Mouse (Mus musculus): ENCODE data around the gene Kif2c.
A peak's percentile ranks its signal among the peaks of the same experiment; 100 is the strongest.

Kif2c gene

DNA sequence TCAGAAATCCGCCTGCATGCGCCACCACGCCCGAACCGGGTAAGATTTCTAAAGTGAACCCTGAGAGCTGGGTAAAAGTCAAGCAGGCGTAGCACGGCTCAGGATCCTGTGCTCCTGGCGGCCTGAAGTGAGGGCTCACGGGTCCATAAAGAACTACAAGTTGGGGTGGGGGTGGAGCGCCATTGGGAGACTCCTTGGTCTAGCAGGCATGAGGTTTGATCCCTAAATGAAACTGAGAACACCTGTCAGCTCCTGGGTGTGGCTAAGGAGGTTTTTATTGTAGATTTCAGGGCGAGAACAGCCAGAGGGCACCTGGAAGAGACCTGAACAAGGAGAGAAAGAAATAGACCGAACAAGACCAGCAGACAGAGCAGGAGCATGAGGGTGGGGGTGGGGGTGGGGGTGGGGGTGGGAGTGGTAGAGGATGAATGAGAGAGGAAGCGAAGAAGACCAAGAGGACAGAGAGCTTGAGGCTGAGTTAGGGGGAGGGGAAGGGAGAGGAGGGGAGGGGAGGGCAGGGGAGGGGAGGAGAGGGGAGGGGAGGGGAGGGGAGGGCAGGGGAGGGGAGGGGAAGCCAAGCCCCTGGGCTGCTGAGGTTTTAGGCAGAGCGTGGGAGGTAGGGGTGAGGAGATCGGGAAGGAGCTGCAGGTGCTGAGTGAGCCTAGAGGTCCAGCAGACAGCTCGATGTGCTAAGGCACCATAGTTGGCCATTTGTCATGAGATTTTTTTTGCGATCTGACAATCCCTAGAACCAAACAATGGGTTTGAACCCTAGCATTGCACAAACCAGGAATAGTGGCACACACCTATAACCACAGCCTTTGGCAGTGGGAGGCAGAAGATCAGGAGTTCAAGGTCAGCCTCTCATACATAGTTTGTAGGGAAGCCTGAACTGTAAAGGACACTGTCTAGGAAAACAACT lies 43.9 kb downstream of the Kif2c start:
- no peak for DNase-seq (ENCODE audit: low spot score in 2 of 2)

DNA sequence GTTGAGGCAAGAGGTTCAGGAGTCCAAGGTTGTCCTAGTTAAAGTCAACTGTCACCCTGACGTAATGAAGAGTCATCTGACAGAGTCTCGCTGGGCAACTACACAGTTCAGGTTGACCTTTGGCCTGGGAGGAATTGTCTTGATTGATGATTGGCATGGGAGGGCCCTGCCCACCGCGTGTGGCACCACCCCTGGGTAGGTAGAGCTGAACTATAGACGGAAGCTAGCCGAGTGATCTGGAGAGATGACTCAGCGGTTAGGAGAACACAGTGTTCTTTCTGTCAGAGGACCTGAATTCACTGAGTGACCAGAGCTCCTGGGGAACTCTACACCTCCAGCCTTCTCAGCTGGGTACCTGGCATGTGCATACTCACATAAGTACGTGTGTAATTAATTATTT lies 46.4 kb downstream of the Kif2c start:
- DNase-seq (ENCODE audit: low spot score in 2 of 2) = no peak

DNA sequence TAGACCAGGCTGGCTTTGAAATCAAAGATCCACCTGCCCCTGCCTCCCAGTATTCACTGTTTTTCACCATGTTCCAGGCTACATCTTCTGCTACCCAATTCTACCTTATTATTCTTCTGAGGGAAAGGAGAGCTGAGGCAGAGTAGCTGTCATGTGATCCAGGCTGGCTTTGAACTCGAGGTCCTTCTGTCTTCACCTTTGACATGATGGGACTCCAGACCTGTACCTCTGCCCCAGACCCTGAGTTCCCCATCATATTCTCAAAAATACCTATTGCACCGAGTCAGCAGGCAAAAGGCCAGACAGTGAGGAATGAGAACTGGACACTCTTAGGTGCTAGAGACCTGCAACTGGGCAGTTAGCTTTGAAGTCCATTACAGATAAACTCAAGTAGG lies 47.8 kb downstream of the Kif2c start:
- DNase-seq (ENCODE audit: low spot score in 2 of 2) = no peak

DNA sequence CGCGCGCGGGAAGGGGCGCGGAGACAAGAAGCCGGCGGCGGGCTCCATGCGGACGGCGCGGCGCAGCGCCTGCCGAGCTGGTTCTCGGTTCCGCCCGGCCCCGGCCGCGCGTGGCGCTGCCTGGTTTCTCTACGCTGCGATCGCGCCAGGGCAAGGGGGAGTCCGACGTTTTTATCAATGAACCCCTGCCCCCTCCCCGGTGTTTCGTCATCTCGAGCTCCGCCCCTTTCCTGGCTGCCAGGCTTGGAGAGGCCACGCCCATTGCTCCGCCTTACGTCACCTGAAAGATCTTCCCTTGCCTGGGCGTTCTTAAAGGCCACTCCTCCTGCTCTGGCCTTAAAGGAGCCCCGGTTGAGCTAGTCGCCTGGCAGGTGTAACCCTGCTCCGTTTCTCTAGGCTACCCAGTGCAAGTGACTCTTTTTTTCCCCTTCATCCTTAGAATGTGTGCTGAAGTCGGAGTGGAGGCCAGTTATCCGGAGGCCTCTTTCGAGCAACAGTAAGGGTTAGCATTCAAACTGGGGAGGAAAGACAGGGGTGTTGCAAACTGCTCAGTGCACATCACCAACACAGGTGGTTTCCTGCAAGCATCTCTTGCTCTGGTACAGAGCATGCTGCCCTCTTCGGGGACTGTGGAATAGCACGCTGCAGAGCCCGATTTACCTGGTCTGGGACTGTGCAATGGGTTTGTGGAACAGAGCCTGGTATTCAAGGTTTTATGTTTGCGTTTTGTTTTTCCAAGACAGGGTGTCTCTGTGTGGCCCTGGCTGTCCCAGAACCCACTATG lies 48.4 kb downstream of the Kif2c start, which contains the start of gene Plk3:
Plk3 (minus strand) TSS at position 147 of the 784 bp plus-strand sequence.
- DNase-seq (ENCODE audit: low spot score in 2 of 2) = peak; percentile 92 to 95

DNA sequence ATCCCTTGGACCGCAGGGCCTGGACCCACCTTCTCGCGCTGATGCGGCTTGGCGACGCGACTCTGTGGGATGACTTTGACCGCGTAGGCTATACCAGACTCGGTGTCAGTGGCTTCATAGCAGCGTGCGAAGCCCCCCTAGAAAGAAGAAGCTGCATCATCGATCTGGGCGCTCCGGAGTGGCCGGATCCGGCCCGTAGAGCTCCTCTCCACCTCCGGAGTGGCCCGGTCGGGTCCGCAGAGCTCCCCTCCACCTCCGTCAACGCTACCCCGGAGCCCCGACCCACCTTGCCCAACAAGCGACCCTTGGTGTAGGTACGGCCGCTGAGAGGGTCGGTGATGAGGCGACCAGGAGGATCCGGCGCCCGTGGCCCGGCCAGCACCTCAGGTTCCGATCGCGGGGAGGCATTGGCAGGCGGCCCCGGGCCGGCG lies 49.1 kb downstream of the Kif2c start:
- DNase-seq (ENCODE audit: low spot score in 2 of 2) = no peak

DNA sequence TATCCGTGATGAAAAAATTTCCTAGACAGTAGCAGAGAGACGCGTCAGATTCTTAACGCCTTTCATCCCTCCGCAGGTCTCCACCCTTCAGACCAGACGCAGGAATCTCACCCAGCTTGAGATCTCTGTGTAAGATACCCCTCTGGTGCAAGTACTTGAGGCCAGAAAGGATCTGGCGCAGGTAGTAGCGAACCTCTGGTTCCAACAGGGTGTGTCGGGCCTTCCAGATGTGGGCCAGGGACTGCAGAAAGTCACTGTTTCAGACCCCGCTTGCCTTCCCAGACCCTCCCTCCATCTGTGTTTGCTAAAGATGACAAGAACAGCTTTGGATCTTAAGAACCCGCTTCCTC lies 49.7 kb downstream of the Kif2c start:
- DNase-seq (ENCODE audit: low spot score in 2 of 2) = no peak

DNA sequence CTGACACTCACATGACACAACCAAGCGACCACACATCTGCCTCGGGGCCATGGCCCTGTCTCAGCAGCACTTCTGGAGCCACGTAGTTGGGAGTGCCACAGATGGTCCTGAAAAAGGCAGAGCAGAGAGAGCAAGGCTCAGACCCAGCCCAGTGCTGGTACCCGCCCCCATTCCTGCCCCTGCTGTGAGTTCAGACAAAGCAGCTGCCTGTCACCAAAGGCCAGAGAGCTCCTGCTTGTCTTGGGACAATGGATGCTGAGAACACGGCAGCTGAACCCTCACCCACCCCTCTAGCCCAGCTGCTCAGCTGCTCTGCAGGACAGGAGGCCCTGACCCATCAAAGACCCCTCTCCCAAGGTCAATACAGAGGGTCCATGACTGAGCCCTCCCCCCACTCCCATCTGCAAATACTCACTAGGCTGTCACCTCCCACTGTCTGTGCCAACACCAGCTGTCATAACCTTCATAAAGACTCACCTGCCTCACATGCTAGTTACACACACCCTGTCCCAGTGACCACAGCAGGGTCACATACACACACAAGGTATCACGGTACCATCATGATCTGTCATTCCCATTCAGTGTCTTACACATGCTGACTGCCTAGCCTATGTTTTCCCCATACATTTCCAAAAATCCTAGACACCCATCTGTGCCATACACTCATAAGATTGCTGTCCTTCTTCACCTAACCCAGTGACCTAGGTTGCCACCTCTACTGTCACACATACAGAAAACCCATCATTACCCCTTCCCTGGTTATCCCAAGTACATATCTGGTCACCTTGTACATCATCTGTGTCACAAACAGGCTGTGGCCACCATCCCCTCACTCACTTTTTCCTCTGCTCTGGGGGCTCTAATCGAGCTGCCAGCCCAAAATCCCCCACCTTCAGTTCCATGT lies 50.3 kb downstream of the Kif2c start:
- no peak for DNase-seq (ENCODE audit: low spot score in 2 of 2)

DNA sequence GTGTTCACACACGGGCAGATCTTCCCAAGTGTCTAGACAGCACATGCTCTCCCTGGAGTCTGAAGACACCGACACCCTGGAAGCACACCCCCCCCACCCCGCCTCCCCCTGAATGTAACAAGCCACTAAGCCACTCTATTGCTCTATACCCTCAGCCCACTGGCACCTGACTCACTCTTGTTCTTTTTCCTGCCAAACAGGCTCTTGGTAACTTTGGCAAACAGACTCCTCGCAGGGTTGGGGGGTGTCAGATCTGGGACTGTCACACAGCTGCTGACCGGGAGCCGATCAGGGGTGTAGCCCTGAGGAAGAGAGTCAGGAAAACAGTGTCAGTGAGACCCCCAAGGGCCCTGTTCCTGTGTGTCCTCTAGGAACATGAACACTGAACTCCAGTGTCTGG lies 51.2 kb downstream of the Kif2c start:
- no peak for DNase-seq (ENCODE audit: low spot score in 2 of 2)

DNA sequence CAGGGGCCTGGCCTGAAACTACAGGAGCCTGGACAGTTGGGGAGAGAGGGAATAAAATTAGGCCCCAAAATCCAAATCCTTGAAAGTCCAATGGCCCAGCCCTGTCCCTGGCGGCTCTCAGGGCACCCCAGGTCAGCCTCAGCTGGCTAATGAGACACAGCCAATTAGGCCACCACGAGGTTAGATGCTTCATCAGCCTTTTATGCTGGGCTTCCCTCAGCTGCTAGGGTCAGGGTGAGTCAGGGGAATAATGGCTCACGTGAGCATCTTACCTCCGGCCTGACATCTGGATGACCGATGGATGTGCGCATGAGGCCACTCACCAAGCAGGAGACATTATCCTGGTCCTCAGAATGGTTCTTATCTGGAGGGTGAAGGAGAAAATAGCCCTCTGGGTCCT lies 51.6 kb downstream of the Kif2c start:
- DNase-seq (ENCODE audit: low spot score in 2 of 2) = no peak

DNA sequence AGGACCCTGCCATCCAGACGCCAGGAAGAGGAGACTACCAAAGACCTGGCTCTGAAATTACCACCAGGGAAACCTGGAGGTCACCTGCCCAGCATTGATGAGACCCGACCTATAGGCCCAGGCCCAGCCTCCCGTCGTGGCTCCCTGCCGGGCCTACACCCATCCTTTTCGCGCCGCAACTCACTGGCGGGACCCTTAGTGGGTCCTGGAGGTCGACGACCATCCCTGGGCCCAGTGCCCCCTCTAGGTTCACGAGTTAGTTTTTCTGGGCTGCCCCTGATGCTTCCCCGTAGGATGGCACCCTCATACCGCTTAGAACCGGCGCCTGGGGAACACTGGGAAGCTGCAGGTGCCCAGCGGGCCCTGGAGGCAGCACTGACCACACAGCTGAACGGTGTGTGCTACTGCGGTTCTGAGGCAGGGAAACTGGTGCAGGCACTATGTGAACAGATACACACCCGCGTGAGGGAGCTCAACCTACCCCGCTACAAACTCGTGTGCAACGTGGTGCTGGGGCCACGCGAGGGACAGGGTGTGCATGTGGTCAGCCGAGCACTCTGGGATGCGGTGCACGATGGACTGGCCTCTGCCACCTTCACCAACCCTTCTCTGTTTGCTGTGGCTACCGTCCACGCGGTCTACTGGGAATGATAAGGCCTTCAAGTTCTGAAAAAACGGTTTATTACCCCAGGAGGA lies 54.3 kb downstream of the Kif2c start:
- no peak for DNase-seq (ENCODE audit: low spot score in 2 of 2)

DNA sequence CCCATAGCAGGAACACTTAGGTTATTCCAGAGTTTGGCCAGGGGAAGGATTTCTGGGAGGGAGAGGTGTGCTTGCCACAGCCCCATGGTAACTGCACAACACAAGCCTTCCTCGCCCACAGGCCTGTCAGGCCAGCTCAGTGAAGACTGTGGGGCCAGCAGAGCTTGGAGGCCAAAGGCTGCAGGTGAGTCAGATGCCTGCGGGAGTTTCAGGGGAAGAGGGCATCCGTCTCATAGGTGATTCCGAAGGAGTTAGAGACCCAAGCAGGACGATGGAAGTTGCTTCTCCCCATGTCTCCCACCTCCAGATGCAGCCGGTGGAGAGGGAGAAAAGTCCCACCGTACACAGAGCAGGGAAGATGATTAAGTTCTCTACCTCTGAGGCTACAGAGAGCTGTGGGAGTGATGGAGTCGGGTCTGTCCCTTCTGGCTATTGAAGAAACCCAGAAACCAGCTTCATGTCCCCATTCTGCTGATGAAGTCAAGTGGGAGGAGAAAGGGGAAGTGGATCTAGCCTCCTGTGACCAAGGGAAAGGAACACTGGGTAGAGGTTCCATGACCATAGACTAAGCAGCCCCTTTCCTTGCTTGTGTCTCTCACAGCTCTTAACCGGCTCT lies 55.7 kb downstream of the Kif2c start, which contains the start of gene Tctex1d4:
Tctex1d4 (plus strand) TSS at position 120 of the 616 bp plus-strand sequence.
- no peak for DNase-seq (ENCODE audit: low spot score in 2 of 2)

DNA sequence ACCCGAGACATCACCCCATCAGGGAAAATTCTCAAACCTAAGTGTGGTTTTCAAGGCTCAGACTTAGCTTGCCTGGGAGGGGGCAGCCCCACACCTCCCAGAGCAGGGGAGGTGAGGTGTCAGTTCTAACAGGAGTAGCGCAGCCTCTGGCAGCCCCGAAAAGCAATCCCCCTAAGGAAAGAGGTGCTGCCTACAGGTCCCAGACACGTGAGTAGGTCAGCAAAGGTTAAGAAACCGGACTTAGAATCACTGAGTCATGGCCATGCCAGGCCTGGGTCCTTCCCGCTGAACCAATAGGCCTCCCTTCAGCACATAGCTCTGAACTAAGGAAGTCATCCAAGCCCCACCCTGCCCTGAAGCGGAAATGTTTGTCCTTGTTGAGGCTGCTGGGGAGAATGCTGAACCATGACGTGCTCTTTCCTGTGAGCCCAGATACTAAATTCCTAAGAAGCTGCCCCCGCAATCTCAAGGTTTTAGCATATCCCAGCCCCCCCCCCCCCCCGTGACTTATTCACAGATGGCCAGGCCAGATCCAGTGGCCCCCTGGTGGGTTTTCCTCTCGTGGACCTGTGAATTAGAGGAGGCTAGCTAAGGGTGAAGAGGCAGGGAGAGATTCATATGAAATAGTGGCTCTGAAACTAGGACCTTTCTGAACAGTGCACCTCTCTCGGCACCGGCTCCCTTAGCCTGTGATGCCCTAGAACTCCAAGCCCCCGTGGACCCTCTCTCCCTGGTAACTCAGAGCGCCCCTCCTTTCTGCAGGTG lies 56.3 kb downstream of the Kif2c start:
- DNase-seq (ENCODE audit: low spot score in 2 of 2) = peak in 1 of 2 experiments; percentile 35

DNA sequence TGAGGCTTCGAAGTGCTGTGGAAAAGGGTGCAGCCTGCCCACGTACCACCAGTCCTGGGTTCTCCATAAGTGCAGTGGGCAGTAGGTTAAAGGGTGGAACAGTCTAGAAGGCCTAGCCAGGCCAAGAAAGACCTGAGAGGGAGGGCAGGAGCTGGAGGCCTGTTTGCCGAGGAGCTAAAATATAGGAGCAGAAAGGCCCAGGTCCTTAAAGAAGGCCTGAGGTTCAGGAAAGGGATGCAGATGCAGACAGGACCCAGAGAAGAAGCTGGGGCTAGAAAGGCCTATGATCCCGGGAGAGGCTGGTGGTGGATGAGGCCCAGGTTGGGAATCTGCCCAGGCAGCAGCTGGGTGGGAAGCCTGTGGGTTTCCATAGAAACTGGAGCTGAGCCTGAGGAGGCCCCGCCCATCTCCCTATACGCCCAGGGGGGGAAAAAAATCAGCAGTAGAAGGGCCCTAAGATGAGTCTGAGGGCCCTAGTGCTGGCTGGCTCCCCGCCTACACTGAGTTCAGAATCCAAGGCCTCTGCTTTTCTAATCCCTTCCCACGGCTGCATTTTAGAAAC lies 57.0 kb downstream of the Kif2c start, which contains the start of gene Btbd19:
Btbd19 (minus strand) TSS at position 378 of the 562 bp plus-strand sequence.
- DNase-seq (ENCODE audit: low spot score in 2 of 2) = no peak

DNA sequence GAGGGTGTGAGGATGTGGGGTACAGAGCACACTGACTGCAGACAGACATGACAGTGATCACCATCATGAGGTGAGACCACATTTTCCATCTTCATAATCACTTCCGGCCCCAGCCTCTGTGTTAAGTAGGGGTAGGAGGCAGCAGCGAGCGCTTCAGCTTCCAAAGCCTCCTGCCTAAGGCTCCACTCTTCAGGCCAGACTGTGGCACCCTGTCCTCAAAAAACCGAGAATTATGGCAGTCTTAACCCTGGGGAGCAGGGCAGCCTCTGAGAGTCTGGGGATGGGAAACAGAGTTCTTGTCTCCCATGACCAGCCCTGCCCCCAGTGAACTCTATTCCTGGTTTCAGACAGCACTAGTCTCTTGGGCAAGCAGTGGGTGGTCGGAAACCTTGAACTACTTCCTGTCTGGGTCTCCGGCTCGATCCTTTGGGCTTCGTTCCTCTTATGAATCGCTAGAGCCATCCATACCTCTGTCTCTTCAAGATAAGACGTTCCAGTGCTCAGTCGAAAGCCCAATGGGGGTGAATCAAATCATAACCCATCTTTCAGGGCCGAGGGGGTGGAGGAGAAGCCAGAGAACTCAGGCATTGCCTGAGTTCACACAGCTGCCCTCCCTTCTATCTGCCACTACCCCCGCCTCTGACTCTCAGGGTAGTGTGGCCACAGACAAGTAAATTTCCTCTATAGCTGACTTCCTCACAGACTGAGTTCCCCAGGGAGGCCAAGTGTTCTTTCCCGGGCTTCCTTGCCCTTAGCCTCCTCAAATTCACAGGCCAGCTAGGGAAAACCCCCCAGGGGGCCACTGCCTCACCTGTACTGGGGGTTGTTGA lies 57.7 kb downstream of the Kif2c start:
- peak in 1 of 2 experiments; percentile 38 for DNase-seq (ENCODE audit: low spot score in 2 of 2)

DNA sequence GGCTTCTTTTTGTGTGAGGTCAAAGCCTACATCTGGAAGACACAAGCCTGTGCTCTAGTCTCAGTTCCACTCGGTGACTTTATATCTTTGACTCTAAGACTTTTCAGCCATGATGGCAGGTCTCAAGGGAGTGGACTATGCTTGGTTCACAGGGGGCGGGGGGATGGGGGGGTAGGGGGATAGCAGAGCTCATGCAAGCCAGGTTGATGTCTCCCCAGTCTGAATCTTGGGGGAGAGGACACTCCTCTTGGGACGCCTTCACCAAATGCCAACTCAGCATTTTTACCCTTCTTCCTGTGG lies 58.3 kb downstream of the Kif2c start:
- no peak for DNase-seq (ENCODE audit: low spot score in 2 of 2)

DNA sequence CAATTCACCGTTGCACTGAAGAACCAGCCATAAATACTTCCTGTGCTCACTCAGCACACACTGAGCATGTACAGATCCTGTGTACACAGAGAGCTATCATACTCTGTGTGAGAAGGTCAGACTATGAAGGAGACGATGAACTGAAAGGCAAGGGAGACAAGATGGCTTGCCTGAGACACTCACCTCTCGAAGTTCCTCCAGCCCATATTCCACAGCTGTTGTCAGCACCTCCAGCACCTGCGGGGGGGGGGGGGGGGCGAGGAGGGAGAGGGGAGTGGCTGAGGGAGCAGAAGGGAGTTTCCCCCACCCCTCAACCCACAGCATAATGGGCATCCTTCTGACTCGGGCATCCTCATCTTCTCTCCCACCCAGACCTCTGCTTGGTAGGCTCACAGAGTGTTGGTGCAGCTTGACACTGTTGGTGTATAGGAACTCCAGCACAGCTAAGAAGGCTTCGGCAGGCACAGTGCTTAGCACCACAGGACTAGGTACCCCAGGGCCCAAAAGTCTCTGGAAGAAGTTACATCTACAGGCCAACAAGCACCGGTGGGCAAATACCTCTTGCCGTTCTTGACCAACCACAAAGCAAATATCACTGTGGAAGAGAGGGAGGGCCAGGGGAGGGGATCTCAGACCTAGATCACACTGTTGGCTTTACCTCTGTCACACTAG lies 58.8 kb downstream of the Kif2c start:
- DNase-seq (ENCODE audit: low spot score in 2 of 2) = no peak

DNA sequence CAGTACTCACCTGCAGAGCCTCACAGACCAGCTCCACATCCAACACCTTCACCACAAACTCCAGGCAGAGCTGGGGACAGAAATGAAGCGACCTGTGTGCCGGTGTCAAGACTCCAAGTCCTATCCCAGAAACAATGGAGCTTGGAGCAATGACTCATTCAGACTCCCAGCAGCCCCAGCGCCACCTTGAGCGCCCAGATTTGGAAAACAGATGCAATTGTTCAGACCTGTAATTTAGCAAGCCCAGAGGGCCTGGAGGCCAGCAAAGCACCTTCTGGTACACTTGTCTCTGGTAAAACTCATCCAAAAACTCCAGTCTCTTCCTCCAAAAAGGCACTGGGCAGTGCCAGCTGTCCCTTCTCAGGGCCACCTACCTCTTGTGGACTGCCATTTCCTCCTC lies 60.2 kb downstream of the Kif2c start:
- no peak for DNase-seq (ENCODE audit: low spot score in 2 of 2)

Measured in spleen, postnatal 14 days (tissue).